Mouse (Mus musculus) olfactory bulb, adult 2 months (tissue): Measurements from ENCODE around the gene Ankle1.

Experiments
- CTCF ChIP-seq: fragments of 200-500 bp; IDR thresholded peaks from 2 replicates; pipeline ENCODE4 v1.5.1; 2012; ENCODE audit warnings: low read depth, mild to moderate bottlenecking, low read length, moderate library complexity; ENCODE audit not compliant: insufficient read depth
- POLR2A ChIP-seq: fragments of 200-500 bp; IDR thresholded peaks from 2 replicates; pipeline ENCODE4 v1.6.1; 2012; ENCODE audit warnings: mild to moderate bottlenecking, low read depth, low read length, moderate library complexity; ENCODE audit not compliant: insufficient read depth

DNA sequence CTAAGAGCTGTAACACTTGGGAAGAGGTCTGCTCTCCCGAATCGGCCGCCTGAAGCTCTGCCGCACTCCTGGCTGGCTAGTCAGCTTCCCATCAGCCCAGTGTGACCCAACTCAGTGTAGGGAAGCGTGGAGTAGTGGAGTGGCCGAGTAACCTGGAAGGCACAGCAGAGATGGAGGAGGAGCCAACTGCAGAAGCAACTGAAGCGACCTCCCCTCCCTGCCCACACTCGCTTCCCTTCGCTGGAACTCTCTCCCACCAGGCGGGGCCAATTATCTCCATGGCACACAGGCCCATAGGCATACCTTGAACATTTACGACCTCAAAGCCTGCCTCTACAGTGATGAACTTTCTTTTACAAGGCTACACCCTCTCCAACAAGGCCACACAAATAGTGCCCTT lies 46.0 kb downstream of the Ankle1 start:
- TF ChIP-seq POLR2A = no peak
- TF ChIP-seq CTCF = no peak
